Mouse (Mus musculus): Measurements from ENCODE around the gene Olfr332. TPM values are rescaled to one million over a fixed set of nuclear protein-coding genes. Genes with fewer than 3 reads are reported as not detected.
"Not testable (repeated sequence)": the region's sequence is repeated elsewhere in the genome, so short reads cannot be mapped to it uniquely, and the experiment has no call there.

The Olfr332 gene
- polyA plus RNA-seq (2015; fragmentation: Nextera tagmentation; extraction: Ambion mirVana): not detected in 2 replicates

- no peak within 1 kb of the TSS for H3K27ac ChIP-seq (replicated peaks)
- H3K4me3 ChIP-seq (replicated peaks): no peak within 1 kb of the TSS
- WGBS (ENCODE audit: insufficient replicate concordance): 59% methylated on average over 2 of the region's 2 CpGs
- no peak for ATAC-seq (ENCODE audit: insufficient read depth)
- H3K4me2 ChIP-seq: no peak within 1 kb of the TSS
- H3K9ac ChIP-seq: no peak within 1 kb of the TSS
- H3K27me3 ChIP-seq: no peaks in the 10 kb centered on the region
- no peaks in the 10 kb centered on the region for H3K9me3 ChIP-seq (replicated peaks)
- H3K4me1 ChIP-seq (replicated peaks): no peaks in the 10 kb centered on the region
- H3K36me3 ChIP-seq (replicated peaks): no peaks in the 10 kb centered on the region
Measured at GRCm38 (mm10) chr11:58492455-58492854, at the start of gene Olfr332. Olfr332 (minus strand) TSS chr11:58492555.

GRCm38 (mm10) chr11:58534736-58535135, 42.4 kb upstream of the Olfr332 start, which contains the start of gene Olfr330:
Olfr330 (minus strand) TSS chr11:58534836.
- not testable (repeated sequence) for H3K4me1 ChIP-seq (replicated peaks); H3K4me3 ChIP-seq (replicated peaks); H3K27ac ChIP-seq (replicated peaks); H3K4me2 ChIP-seq; H3K9me3 ChIP-seq (replicated peaks); H3K27me3 ChIP-seq; H3K36me3 ChIP-seq (replicated peaks); ATAC-seq (ENCODE audit: insufficient read depth); H3K9ac ChIP-seq

- not testable (repeated sequence) for H3K27me3 ChIP-seq; H3K9ac ChIP-seq; H3K27ac ChIP-seq (replicated peaks); H3K4me2 ChIP-seq; H3K4me3 ChIP-seq (replicated peaks); ATAC-seq (ENCODE audit: insufficient read depth); H3K36me3 ChIP-seq (replicated peaks); H3K4me1 ChIP-seq (replicated peaks); H3K9me3 ChIP-seq (replicated peaks)
- WGBS (ENCODE audit: insufficient replicate concordance): 71% methylated on average over 7 of the region's 9 CpGs
Measured at GRCm38 (mm10) chr11:58519756-58520155, 27.4 kb upstream of the Olfr332 start.

- not testable (repeated sequence) for H3K9me3 ChIP-seq (replicated peaks); H3K27ac ChIP-seq (replicated peaks); H3K4me2 ChIP-seq; H3K36me3 ChIP-seq (replicated peaks); H3K4me1 ChIP-seq (replicated peaks); H3K9ac ChIP-seq; ATAC-seq (ENCODE audit: insufficient read depth); H3K4me3 ChIP-seq (replicated peaks); H3K27me3 ChIP-seq
- 73% methylated on average over 18 of the region's 18 CpGs for WGBS (ENCODE audit: insufficient replicate concordance)
Measured at GRCm38 (mm10) chr11:58518916-58519315, 26.6 kb upstream of the Olfr332 start.

- H3K27me3 ChIP-seq; ATAC-seq (ENCODE audit: insufficient read depth); H3K36me3 ChIP-seq (replicated peaks); H3K4me1 ChIP-seq (replicated peaks); H3K4me3 ChIP-seq (replicated peaks); H3K4me2 ChIP-seq; H3K27ac ChIP-seq (replicated peaks); H3K9ac ChIP-seq; H3K9me3 ChIP-seq (replicated peaks): not testable (repeated sequence)
- WGBS (ENCODE audit: insufficient replicate concordance): 68% methylated on average over 19 of the region's 19 CpGs
Measured at GRCm38 (mm10) chr11:58509058-58509457, 16.7 kb upstream of the Olfr332 start.

- H3K27ac ChIP-seq (replicated peaks); H3K36me3 ChIP-seq (replicated peaks); H3K27me3 ChIP-seq; H3K4me1 ChIP-seq (replicated peaks); H3K9ac ChIP-seq; H3K9me3 ChIP-seq (replicated peaks); ATAC-seq (ENCODE audit: insufficient read depth); H3K4me3 ChIP-seq (replicated peaks); H3K4me2 ChIP-seq: not testable (repeated sequence)
Measured at GRCm38 (mm10) chr11:58502472-58502871, 10.1 kb upstream of the Olfr332 start, which contains the start of gene Olfr331. Olfr331 (minus strand) TSS chr11:58502572.

- ATAC-seq (ENCODE audit: insufficient read depth): no peak
- Histone ChIP-seq H3K9me3 (replicated peaks) (no peaks in the 10 kb centered on the region), H3K36me3 (replicated peaks) (no peaks in the 10 kb centered on the region), H3K9ac (no peak overlapping the region), H3K4me2 (no peak overlapping the region), H3K4me3 (replicated peaks) (no peak overlapping the region), H3K4me1 (replicated peaks) (no peaks in the 10 kb centered on the region), H3K27ac (replicated peaks) (no peak overlapping the region), H3K27me3 (no peaks in the 10 kb centered on the region)
- WGBS (ENCODE audit: insufficient replicate concordance): 50% methylated on average over 3 of the region's 3 CpGs
Measured at GRCm38 (mm10) chr11:58499290-58499689, 6.9 kb upstream of the Olfr332 start.

GRCm38 (mm10) chr11:58498761-58499160, 6.4 kb upstream of the Olfr332 start:
- ATAC-seq (ENCODE audit: insufficient read depth): no peak
- Histone ChIP-seq H3K4me1 (replicated peaks) (no peaks in the 10 kb centered on the region), H3K4me2 (no peak overlapping the region), H3K27ac (replicated peaks) (no peak overlapping the region), H3K27me3 (no peaks in the 10 kb centered on the region), H3K9me3 (replicated peaks) (no peaks in the 10 kb centered on the region), H3K4me3 (replicated peaks) (no peak overlapping the region), H3K36me3 (replicated peaks) (no peaks in the 10 kb centered on the region), H3K9ac (no peak overlapping the region)
- WGBS (ENCODE audit: insufficient replicate concordance): 67% methylated on average over 9 of the region's 9 CpGs

- Histone ChIP-seq H3K27me3 (no peaks in the 10 kb centered on the region), H3K9ac (no peak within 1 kb of the TSS), H3K4me2 (no peak within 1 kb of the TSS), H3K36me3 (replicated peaks) (no peaks in the 10 kb centered on the region), H3K4me3 (replicated peaks) (no peak within 1 kb of the TSS), H3K27ac (replicated peaks) (no peak within 1 kb of the TSS), H3K9me3 (replicated peaks) (no peaks in the 10 kb centered on the region), H3K4me1 (replicated peaks) (no peaks in the 10 kb centered on the region)
- ATAC-seq (ENCODE audit: insufficient read depth): no peak
Measured at GRCm38 (mm10) chr11:58462170-58462569, 30.2 kb downstream of the Olfr332 start, which contains the start of gene Olfr30. Olfr30 (minus strand) TSS chr11:58462270.

GRCm38 (mm10) chr11:58453592-58453991, 38.8 kb downstream of the Olfr332 start:
- no peaks in the 10 kb centered on the region for H3K27me3 ChIP-seq
- H3K9me3 ChIP-seq (replicated peaks): no peaks in the 10 kb centered on the region
- 45% methylated on average over 4 of the region's 4 CpGs for WGBS (ENCODE audit: insufficient replicate concordance)
- no peak overlapping the region for H3K4me2 ChIP-seq
- no peak overlapping the region for H3K9ac ChIP-seq
- ATAC-seq (ENCODE audit: insufficient read depth): no peak
- H3K27ac ChIP-seq (replicated peaks): no peak overlapping the region
- no peaks in the 10 kb centered on the region for H3K36me3 ChIP-seq (replicated peaks)
- no peak overlapping the region for H3K4me3 ChIP-seq (replicated peaks)
- no peaks in the 10 kb centered on the region for H3K4me1 ChIP-seq (replicated peaks)

- Histone ChIP-seq H3K9ac (no peak within 1 kb of the TSS), H3K4me2 (no peak within 1 kb of the TSS), H3K36me3 (replicated peaks) (no peaks in the 10 kb centered on the region), H3K4me3 (replicated peaks) (no peak within 1 kb of the TSS), H3K27ac (replicated peaks) (no peak within 1 kb of the TSS), H3K4me1 (replicated peaks) (no peaks in the 10 kb centered on the region), H3K27me3 (no peaks in the 10 kb centered on the region), H3K9me3 (replicated peaks) (no peaks in the 10 kb centered on the region)
- WGBS (ENCODE audit: insufficient replicate concordance): 77% methylated on average over 9 of the region's 9 CpGs
- ATAC-seq (ENCODE audit: insufficient read depth): no peak
Measured at GRCm38 (mm10) chr11:58452759-58453158, 39.6 kb downstream of the Olfr332 start, which contains the start of gene Lypd9. Lypd9 (minus strand) TSS chr11:58452923.

Measured in liver, embryonic 15.5 days (tissue).